In genomic region chr4:148871751-148872334, GRCm38 (mm10) we compare ENCODE assay signal across 8 mouse cellular contexts.
DNase-seq lines count a peak whose midpoint lies in the region; ATAC-seq lines count a peak whose summit lies in the region.

No protein-coding gene starts in this region.

- H3K9me3 ChIP-seq in forebrain, embryonic 12.5 days: no peaks in the 10 kb centered on the region
- no peaks in the 10 kb centered on the region for H3K9me3 ChIP-seq in hindbrain, embryonic 10.5 days
- no peaks in the 10 kb centered on the region for H3K9me3 ChIP-seq in limb, embryonic 13.5 days
- no peaks in the 10 kb centered on the region for H3K9me3 ChIP-seq in stomach, embryonic 15.5 days

- H3K27me3 ChIP-seq in forebrain, embryonic 12.5 days: peaks cover 75% of the 10 kb centered on the region
- peaks cover 93% of the 10 kb centered on the region for H3K27me3 ChIP-seq in hindbrain, embryonic 10.5 days (ENCODE audit: insufficient read depth, poor library complexity, severe bottlenecking)
- peaks cover 75% of the 10 kb centered on the region for H3K27me3 ChIP-seq in limb, embryonic 13.5 days
- H3K27me3 ChIP-seq in stomach, embryonic 15.5 days (replicated peaks): no peaks in the 10 kb centered on the region; the same call in 1 of the 2 replicates

- H3K36me3 ChIP-seq in forebrain, embryonic 12.5 days (replicated peaks): no peaks in the 10 kb centered on the region
- peaks cover 16% of the 10 kb centered on the region; the same call in 1 of the 2 replicates for H3K36me3 ChIP-seq in hindbrain, embryonic 10.5 days
- no peaks in the 10 kb centered on the region for H3K36me3 ChIP-seq in limb, embryonic 13.5 days
- H3K36me3 ChIP-seq in stomach, embryonic 15.5 days: no peaks in the 10 kb centered on the region

- intact Hi-C loops in heart, postnatal 25 days (cut with DNase I): no loop called here

- DNase-seq in heart, adult 11 months: peak; percentile 97
- no peak for DNase-seq in heart, postnatal 25 days (ENCODE audit: low spot score)
- peak; percentile 35 for DNase-seq in hindbrain, embryonic 10.5 days (ENCODE audit: low spot score)

- H3K4me3 ChIP-seq in forebrain, embryonic 12.5 days (replicated peaks): no peak overlapping the region
- H3K4me3 ChIP-seq in hindbrain, embryonic 10.5 days: no peak overlapping the region
- 0 out of 2 replicates have a peak overlapping the region, but pooled peaks have one; percentile 7 for H3K4me3 ChIP-seq in limb, embryonic 13.5 days
- no peak overlapping the region for H3K4me3 ChIP-seq in stomach, embryonic 15.5 days (replicated peaks)

- ATAC-seq in cerebellum, adult (ENCODE audit: insufficient number of reproducible peaks, low FRiP score, low TSS enrichment): peak; percentile 33; the same call in 1 of the 2 replicates
- peak; percentile 61 for ATAC-seq in forebrain, embryonic 12.5 days (ENCODE audit: low FRiP score)
- ATAC-seq in limb, embryonic 13.5 days (ENCODE audit: low FRiP score, low read depth): peak; percentile 81
- ATAC-seq in stomach, embryonic 15.5 days (ENCODE audit: insufficient read depth, low FRiP score, low read depth): peak; percentile 48; the same call in 1 of the 2 replicates
- ATAC-seq in CD4-positive, CD25-positive, alpha-beta regulatory T cell, adult 4 months: no peak

- H3K9ac ChIP-seq in forebrain, embryonic 12.5 days: no peak overlapping the region
- no peak overlapping the region for H3K9ac ChIP-seq in limb, embryonic 13.5 days
- H3K9ac ChIP-seq in stomach, embryonic 15.5 days: no peak overlapping the region

- no peak overlapping the region for H3K4me2 ChIP-seq in forebrain, embryonic 12.5 days
- H3K4me2 ChIP-seq in limb, embryonic 13.5 days (replicated peaks): peak overlapping the region; percentile 54
- no peak overlapping the region for H3K4me2 ChIP-seq in stomach, embryonic 15.5 days

- 34% methylated on average over 10 of the region's 10 CpGs for WGBS in forebrain, embryonic 12.5 days
- WGBS in hindbrain, embryonic 10.5 days: 44% methylated on average over 10 of the region's 10 CpGs
- 9% methylated on average over 10 of the region's 10 CpGs for WGBS in limb, embryonic 13.5 days
- WGBS in stomach, embryonic 15.5 days: 29% methylated on average over 10 of the region's 10 CpGs

- H3K4me1 ChIP-seq in forebrain, embryonic 12.5 days: peaks cover 50% of the 10 kb centered on the region
- peaks cover 80% of the 10 kb centered on the region for H3K4me1 ChIP-seq in hindbrain, embryonic 10.5 days (replicated peaks)
- peaks cover 50% of the 10 kb centered on the region for H3K4me1 ChIP-seq in limb, embryonic 13.5 days
- H3K4me1 ChIP-seq in stomach, embryonic 15.5 days: peaks cover 18% of the 10 kb centered on the region

- no peak overlapping the region for H3K27ac ChIP-seq in forebrain, embryonic 12.5 days
- peak overlapping the region; percentile 60; the same call in 1 of the 2 replicates for H3K27ac ChIP-seq in hindbrain, embryonic 10.5 days
- peak overlapping the region; percentile 58 for H3K27ac ChIP-seq in limb, embryonic 13.5 days
- 0 out of 2 replicates have a peak overlapping the region, but pooled peaks have one; percentile 33 for H3K27ac ChIP-seq in stomach, embryonic 15.5 days
